Mouse (Mus musculus): Measurements from ENCODE around the gene Ccdc51. TPM values are rescaled to one million over a fixed set of nuclear protein-coding genes. Genes with fewer than 3 reads are reported as not detected.

The Ccdc51 gene
- total and polyA plus RNA-seq, 3 experiments: 15.1 to 28.4 TPM; not detected in 1

GRCm38 (mm10) chr9:109102541-109102940 is 20.2 kb downstream of the Ccdc51 start:
- Histone ChIP-seq H3K4me1 (ENCODE audit: control insufficient read depth in 1 of 2, insufficient read depth in 2 of 2, low read length in 2 of 2) (no peaks in the 10 kb centered on the region), H3K27me3 (ENCODE audit: control insufficient read depth in 1 of 2, insufficient read depth in 2 of 2, low read length in 2 of 2) (no peaks in the 10 kb centered on the region), H3K27ac (ENCODE audit: control insufficient read depth, low read depth, low read length) (no peak overlapping the region), H3K36me3 (ENCODE audit: control insufficient read depth in 1 of 2, insufficient read depth in 2 of 2, low read length in 2 of 2) (no peaks in the 10 kb centered on the region), H3K9me3 (replicated peaks; ENCODE audit: insufficient read depth, low read length) (no peaks in the 10 kb centered on the region), H3K4me3 (ENCODE audit: control insufficient read depth in 1 of 2, insufficient read depth in 1 of 2, low read depth in 2 of 2, low read length in 2 of 2) (no peak overlapping the region), H3K9ac (ENCODE audit: control insufficient read depth, low read depth, low read length, poor library complexity, severe bottlenecking) (no peak overlapping the region), H3K79me2 (ENCODE audit: control insufficient read depth, insufficient read depth, low read length, poor library complexity) (no peaks in the 10 kb centered on the region)
- TF ChIP-seq ZMIZ1 (IDR thresholded peaks at IDR 0.05; ENCODE audit: low read depth, low read length) (no peak), MYC (IDR thresholded peaks at IDR 0.05; ENCODE audit: low read depth, low read length) (no peak), POLR2AphosphoS2 (IDR thresholded peaks at IDR 0.05; ENCODE audit: low read length) (no peak), USF1 (IDR thresholded peaks at IDR 0.05; ENCODE audit: low read depth, low read length) (no peak)
- DNase-seq (ENCODE audit: low read depth, low spot score): no peak

- Histone ChIP-seq H3K79me2 (ENCODE audit: control insufficient read depth, insufficient read depth, low read length, poor library complexity) (no peaks in the 10 kb centered on the region), H3K4me3 (ENCODE audit: control insufficient read depth in 1 of 2, insufficient read depth in 1 of 2, low read depth in 2 of 2, low read length in 2 of 2) (no peak overlapping the region), H3K9ac (ENCODE audit: control insufficient read depth, low read depth, low read length, poor library complexity, severe bottlenecking) (no peak overlapping the region), H3K27me3 (ENCODE audit: control insufficient read depth in 1 of 2, insufficient read depth in 2 of 2, low read length in 2 of 2) (no peaks in the 10 kb centered on the region), H3K36me3 (ENCODE audit: control insufficient read depth in 1 of 2, insufficient read depth in 2 of 2, low read length in 2 of 2) (no peaks in the 10 kb centered on the region), H3K9me3 (replicated peaks; ENCODE audit: insufficient read depth, low read length) (no peaks in the 10 kb centered on the region), H3K4me1 (ENCODE audit: control insufficient read depth in 1 of 2, insufficient read depth in 2 of 2, low read length in 2 of 2) (no peaks in the 10 kb centered on the region), H3K27ac (ENCODE audit: control insufficient read depth, low read depth, low read length) (no peak overlapping the region)
- no peak for DNase-seq (ENCODE audit: low read depth, low spot score)
- TF ChIP-seq RCOR1 (IDR thresholded peaks at IDR 0.05; ENCODE audit: low read depth, low read length) (no peak), GABPA (IDR thresholded peaks at IDR 0.05; ENCODE audit: low read depth, low read length) (no peak), POLR2AphosphoS2 (IDR thresholded peaks at IDR 0.05; ENCODE audit: low read length) (no peak), MYB (IDR thresholded peaks at IDR 0.05; ENCODE audit: low read depth, low read length) (no peak), CHD1 (IDR thresholded peaks at IDR 0.05; ENCODE audit: low read depth, low read length) (no peak), ELF1 (IDR thresholded peaks at IDR 0.05; ENCODE audit: low read depth, low read length) (no peak), MAX (IDR thresholded peaks at IDR 0.05; ENCODE audit: low read length) (no peak), KAT2A (conservative IDR thresholded peaks at IDR 0.05; ENCODE audit: low read depth, low read length) (no peak), MXI1 (IDR thresholded peaks at IDR 0.05; ENCODE audit: low read depth, low read length) (no peak), CHD2 (IDR thresholded peaks at IDR 0.05; ENCODE audit: low read length) (no peak), MAFK (IDR thresholded peaks at IDR 0.05; ENCODE audit: borderline replicate concordance, low read depth, low read length) (no peak), USF1 (IDR thresholded peaks at IDR 0.05; ENCODE audit: low read depth, low read length) (no peak), EP300 (IDR thresholded peaks at IDR 0.05; ENCODE audit: low read depth in 1 of 2, low read length in 2 of 2) (no peak), TBP (IDR thresholded peaks at IDR 0.05; ENCODE audit: low read depth, low read length) (no peak)
Observed at GRCm38 (mm10) chr9:109103250-109103649, 21.0 kb downstream of the Ccdc51 start.

- Histone ChIP-seq H3K9me3 (replicated peaks; ENCODE audit: insufficient read depth, low read length) (no peaks in the 10 kb centered on the region), H3K4me1 (ENCODE audit: control insufficient read depth in 1 of 2, insufficient read depth in 2 of 2, low read length in 2 of 2) (no peaks in the 10 kb centered on the region), H3K4me3 (ENCODE audit: control insufficient read depth in 1 of 2, insufficient read depth in 1 of 2, low read depth in 2 of 2, low read length in 2 of 2) (no peak overlapping the region), H3K27ac (ENCODE audit: control insufficient read depth, low read depth, low read length) (no peak overlapping the region), H3K79me2 (ENCODE audit: control insufficient read depth, insufficient read depth, low read length, poor library complexity) (no peaks in the 10 kb centered on the region), H3K27me3 (ENCODE audit: control insufficient read depth in 1 of 2, insufficient read depth in 2 of 2, low read length in 2 of 2) (no peaks in the 10 kb centered on the region), H3K9ac (ENCODE audit: control insufficient read depth, low read depth, low read length, poor library complexity, severe bottlenecking) (no peak overlapping the region), H3K36me3 (ENCODE audit: control insufficient read depth in 1 of 2, insufficient read depth in 2 of 2, low read length in 2 of 2) (no peaks in the 10 kb centered on the region)
- no peak for DNase-seq (ENCODE audit: low read depth, low spot score)
- no peak for TF ChIP-seq MAFK (IDR thresholded peaks at IDR 0.05; ENCODE audit: borderline replicate concordance, low read depth, low read length)
- TF ChIP-seq TBP (IDR thresholded peaks at IDR 0.05; ENCODE audit: low read depth, low read length): no peak
- TF ChIP-seq TAL1 (IDR thresholded peaks at IDR 0.05; ENCODE audit: low read length): no peak
- no peak for TF ChIP-seq CHD2 (IDR thresholded peaks at IDR 0.05; ENCODE audit: low read length)
- no peak for TF ChIP-seq MAZ (IDR thresholded peaks at IDR 0.05; ENCODE audit: low read depth, low read length)
- TF ChIP-seq JUND (IDR thresholded peaks at IDR 0.05; ENCODE audit: low read depth, low read length): no peak
- TF ChIP-seq EP300 (IDR thresholded peaks at IDR 0.05; ENCODE audit: low read depth in 1 of 2, low read length in 2 of 2): no peak
- no peak for TF ChIP-seq MXI1 (IDR thresholded peaks at IDR 0.05; ENCODE audit: low read depth, low read length)
- TF ChIP-seq ZKSCAN1 (IDR thresholded peaks at IDR 0.05; ENCODE audit: low read depth, low read length): no peak
- TF ChIP-seq ELF1 (IDR thresholded peaks at IDR 0.05; ENCODE audit: low read depth, low read length): no peak
- no peak for TF ChIP-seq GATA1 (IDR thresholded peaks at IDR 0.05; ENCODE audit: low read depth, low read length)
- TF ChIP-seq NRF1 (IDR thresholded peaks at IDR 0.05; ENCODE audit: insufficient read depth, low read depth, low read length, poor library complexity, severe bottlenecking): no peak
- no peak for TF ChIP-seq USF1 (IDR thresholded peaks at IDR 0.05; ENCODE audit: low read depth, low read length)
- no peak for TF ChIP-seq SMC3 (IDR thresholded peaks at IDR 0.05; ENCODE audit: low read depth, low read length)
Observed at GRCm38 (mm10) chr9:109104083-109104482, 21.8 kb downstream of the Ccdc51 start.

Measured in MEL (cell line).